Mouse (Mus musculus): ENCODE measurements around the gene Tenm4. TPM values are rescaled to one million over a fixed set of nuclear protein-coding genes. Genes with fewer than 3 reads are reported as not detected.

The Tenm4 gene
- polyA plus RNA-seq, 1 experiment from 2014 or later = 48.9 TPM

GRCm38 (mm10) chr7:96552292-96552860 is 381.3 kb downstream of the Tenm4 start:
- no peaks in the 10 kb centered on the region for H3K9me3 ChIP-seq (replicated peaks; ENCODE audit: control insufficient read depth, low read length)
- H3K4me2 ChIP-seq (ENCODE audit: low read length) = no peak overlapping the region
- no peak overlapping the region for H3K4me3 ChIP-seq (ENCODE audit: low read depth, low read length)
- no peak overlapping the region for H3K27ac ChIP-seq (ENCODE audit: low read depth, low read length)
- peaks cover 26% of the 10 kb centered on the region for H3K36me3 ChIP-seq (ENCODE audit: control insufficient read depth, insufficient read depth, low read length)
- H3K9ac ChIP-seq (ENCODE audit: low read length) = no peak overlapping the region
- ATAC-seq (no peak), DNase-seq (ENCODE audit: low spot score) (no peak)
- H3K27me3 ChIP-seq (replicated peaks; ENCODE audit: control insufficient read depth, insufficient read depth, low read length) = no peaks in the 10 kb centered on the region
- WGBS = 64% methylated on average over 7 of the region's 7 CpGs
- H3K4me1 ChIP-seq (ENCODE audit: control insufficient read depth, insufficient read depth, low read length) = peaks cover 16% of the 10 kb centered on the region

DNA sequence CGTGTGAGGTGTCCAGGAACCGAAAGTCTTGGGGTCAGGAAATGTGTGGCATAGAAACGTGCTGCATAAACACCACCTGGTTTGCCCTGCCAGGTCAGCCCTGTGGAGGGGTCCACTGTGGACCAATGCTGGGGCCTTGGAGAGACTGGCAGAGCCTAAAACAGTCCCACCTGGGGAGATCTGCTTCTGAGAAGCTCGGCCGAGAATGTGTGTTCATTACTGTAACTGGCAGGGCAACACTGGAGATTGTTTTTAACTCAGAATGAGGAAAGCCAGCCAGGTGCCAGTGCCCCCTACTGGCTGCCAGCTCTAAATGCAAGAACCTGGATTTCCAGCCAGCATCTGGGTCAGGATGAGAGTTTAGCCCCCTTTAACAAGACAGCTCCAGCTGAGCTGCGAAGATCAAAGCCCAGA is 383.2 kb downstream of the Tenm4 start:
- Histone ChIP-seq H3K4me1 (ENCODE audit: control insufficient read depth, insufficient read depth, low read length) (peaks cover 16% of the 10 kb centered on the region), H3K9me3 (replicated peaks; ENCODE audit: control insufficient read depth, low read length) (no peaks in the 10 kb centered on the region), H3K27ac (ENCODE audit: low read depth, low read length) (peak overlapping the region; percentile 10; the same call in 1 of the 2 replicates), H3K4me2 (ENCODE audit: low read length) (no peak overlapping the region), H3K27me3 (replicated peaks; ENCODE audit: control insufficient read depth, insufficient read depth, low read length) (no peaks in the 10 kb centered on the region), H3K36me3 (ENCODE audit: control insufficient read depth, insufficient read depth, low read length) (peaks cover 26% of the 10 kb centered on the region), H3K4me3 (ENCODE audit: low read depth, low read length) (no peak overlapping the region), H3K9ac (ENCODE audit: low read length) (no peak overlapping the region)
- ATAC-seq (peak; percentile 33), DNase-seq (ENCODE audit: low spot score) (peak; percentile 75)
- WGBS = 42% methylated on average over 6 of the region's 6 CpGs

DNA sequence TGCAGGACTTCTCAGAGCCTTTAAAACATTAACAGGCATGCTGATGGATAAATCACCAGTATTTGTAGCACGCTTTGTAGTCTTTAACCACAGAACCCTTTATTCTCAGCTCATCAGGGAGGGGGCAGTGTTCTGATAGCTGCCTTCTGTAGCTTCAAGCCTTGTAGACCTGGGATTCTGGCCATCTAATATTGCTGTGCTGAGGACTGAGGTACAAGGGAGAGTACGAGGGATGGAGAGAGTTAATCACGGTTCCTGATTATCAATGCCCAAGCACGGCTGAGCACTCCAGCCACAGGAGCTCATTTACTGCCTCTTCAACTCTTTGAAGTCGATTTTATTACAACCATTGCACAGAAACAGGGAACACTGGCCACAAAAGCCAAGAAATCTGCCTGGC is 384.2 kb downstream of the Tenm4 start:
- no peak overlapping the region for H3K9ac ChIP-seq (ENCODE audit: low read length)
- peak; percentile 71 for DNase-seq (ENCODE audit: low spot score)

GRCm38 (mm10) chr7:96556756-96557155 is 385.7 kb downstream of the Tenm4 start:
- peaks cover 7% of the 10 kb centered on the region for H3K36me3 ChIP-seq (ENCODE audit: control insufficient read depth, insufficient read depth, low read length)
- H3K9ac ChIP-seq (ENCODE audit: low read length) = no peak overlapping the region
- WGBS = 77% methylated on average over 5 of the region's 5 CpGs
- no peak overlapping the region for H3K4me3 ChIP-seq (ENCODE audit: low read depth, low read length)
- peaks cover 16% of the 10 kb centered on the region for H3K4me1 ChIP-seq (ENCODE audit: control insufficient read depth, insufficient read depth, low read length)
- H3K9me3 ChIP-seq (replicated peaks; ENCODE audit: control insufficient read depth, low read length) = no peaks in the 10 kb centered on the region
- DNase-seq (ENCODE audit: low spot score) (no peak), ATAC-seq (no peak)
- no peak overlapping the region for H3K4me2 ChIP-seq (ENCODE audit: low read length)
- H3K27ac ChIP-seq (ENCODE audit: low read depth, low read length) = no peak overlapping the region
- H3K27me3 ChIP-seq (replicated peaks; ENCODE audit: control insufficient read depth, insufficient read depth, low read length) = no peaks in the 10 kb centered on the region

More for the DNA sequence above, 384.2 kb downstream of the Tenm4 start:
- peak; percentile 47 for ATAC-seq
- Histone ChIP-seq H3K27ac (ENCODE audit: low read depth, low read length) (peak overlapping the region; percentile 48; the same call in 1 of the 2 replicates), H3K4me1 (ENCODE audit: control insufficient read depth, insufficient read depth, low read length) (peaks cover 16% of the 10 kb centered on the region), H3K36me3 (ENCODE audit: control insufficient read depth, insufficient read depth, low read length) (peaks cover 21% of the 10 kb centered on the region), H3K9me3 (replicated peaks; ENCODE audit: control insufficient read depth, low read length) (no peaks in the 10 kb centered on the region), H3K27me3 (replicated peaks; ENCODE audit: control insufficient read depth, insufficient read depth, low read length) (no peaks in the 10 kb centered on the region), H3K4me2 (ENCODE audit: low read length) (no peak overlapping the region), H3K4me3 (ENCODE audit: low read depth, low read length) (no peak overlapping the region)
- 7% methylated on average over 5 of the region's 5 CpGs for WGBS

GRCm38 (mm10) chr7:96562890-96563289 is 391.8 kb downstream of the Tenm4 start:
- WGBS = 84% methylated on average over 3 of the region's 3 CpGs
- Histone ChIP-seq H3K4me2 (ENCODE audit: low read length) (no peak overlapping the region), H3K4me3 (ENCODE audit: low read depth, low read length) (no peak overlapping the region), H3K27me3 (replicated peaks; ENCODE audit: control insufficient read depth, insufficient read depth, low read length) (no peaks in the 10 kb centered on the region), H3K27ac (ENCODE audit: low read depth, low read length) (no peak overlapping the region), H3K4me1 (ENCODE audit: control insufficient read depth, insufficient read depth, low read length) (0 out of 2 replicates have a peak, but pooled peaks cover 3% of the 10 kb centered on the region), H3K36me3 (ENCODE audit: control insufficient read depth, insufficient read depth, low read length) (no peaks in the 10 kb centered on the region; the same call in 1 of the 2 replicates), H3K9ac (ENCODE audit: low read length) (no peak overlapping the region), H3K9me3 (replicated peaks; ENCODE audit: control insufficient read depth, low read length) (no peaks in the 10 kb centered on the region)
- ATAC-seq (no peak), DNase-seq (ENCODE audit: low spot score) (no peak)

DNA sequence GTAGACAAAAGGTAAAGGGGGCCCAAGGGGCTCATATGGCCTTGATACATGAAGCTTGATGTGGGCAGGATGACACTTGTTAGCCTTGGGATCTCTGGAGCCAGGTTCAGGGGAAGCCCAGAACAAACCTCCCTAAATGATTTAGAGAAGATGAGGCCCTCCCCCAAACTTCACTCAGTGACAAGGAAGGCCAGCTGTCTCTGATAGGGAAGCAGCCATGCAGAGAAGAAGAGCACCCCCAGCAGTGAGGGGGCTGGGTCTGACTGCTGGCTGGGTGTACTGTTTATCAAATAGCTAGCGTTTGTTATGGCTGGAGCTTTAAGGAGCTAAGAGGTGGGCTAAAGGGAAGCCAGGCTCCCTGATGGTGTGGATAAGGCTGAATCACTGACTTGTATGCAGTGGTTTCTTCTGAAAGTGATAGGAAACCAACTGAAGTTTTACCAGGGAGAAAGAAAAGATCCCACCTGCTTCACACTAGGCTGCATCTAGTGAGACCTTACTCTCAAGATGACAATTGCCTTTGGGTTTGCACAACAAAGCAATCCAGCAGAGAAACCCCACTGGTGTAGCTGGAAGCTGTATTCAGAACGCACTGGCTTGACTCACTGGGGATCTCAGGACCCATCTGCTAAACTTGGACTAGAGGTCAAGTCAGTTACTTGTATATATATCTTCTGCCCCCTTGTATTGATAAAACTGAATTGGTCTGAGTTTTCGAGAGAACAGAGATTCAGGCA is 392.5 kb downstream of the Tenm4 start:
- H3K4me2 ChIP-seq (ENCODE audit: low read length) = no peak overlapping the region
- H3K27me3 ChIP-seq (replicated peaks; ENCODE audit: control insufficient read depth, insufficient read depth, low read length) = no peaks in the 10 kb centered on the region
- 0 out of 2 replicates have a peak, but pooled peaks cover 3% of the 10 kb centered on the region for H3K4me1 ChIP-seq (ENCODE audit: control insufficient read depth, insufficient read depth, low read length)
- H3K4me3 ChIP-seq (ENCODE audit: low read depth, low read length) = no peak overlapping the region
- no peaks in the 10 kb centered on the region for H3K9me3 ChIP-seq (replicated peaks; ENCODE audit: control insufficient read depth, low read length)
- no peaks in the 10 kb centered on the region; the same call in 1 of the 2 replicates for H3K36me3 ChIP-seq (ENCODE audit: control insufficient read depth, insufficient read depth, low read length)
- no peak overlapping the region for H3K9ac ChIP-seq (ENCODE audit: low read length)
- H3K27ac ChIP-seq (ENCODE audit: low read depth, low read length) = no peak overlapping the region
- DNase-seq (ENCODE audit: low spot score) (no peak), ATAC-seq (no peak)
- WGBS = 59% methylated on average over 3 of the region's 3 CpGs

GRCm38 (mm10) chr7:96565806-96566205 is 394.8 kb downstream of the Tenm4 start:
- ATAC-seq (peak; percentile 66; the same call in 1 of the 2 replicates), DNase-seq (ENCODE audit: low spot score) (peak; percentile 46)
- no peak overlapping the region for H3K4me2 ChIP-seq (ENCODE audit: low read length)
- H3K27me3 ChIP-seq (replicated peaks; ENCODE audit: control insufficient read depth, insufficient read depth, low read length) = no peaks in the 10 kb centered on the region
- no peak overlapping the region for H3K4me3 ChIP-seq (ENCODE audit: low read depth, low read length)
- H3K36me3 ChIP-seq (ENCODE audit: control insufficient read depth, insufficient read depth, low read length) = no peaks in the 10 kb centered on the region; the same call in 1 of the 2 replicates
- no peaks in the 10 kb centered on the region for H3K9me3 ChIP-seq (replicated peaks; ENCODE audit: control insufficient read depth, low read length)
- no peak overlapping the region; the same call in 1 of the 2 replicates for H3K27ac ChIP-seq (ENCODE audit: low read depth, low read length)
- 0 out of 2 replicates have a peak, but pooled peaks cover 3% of the 10 kb centered on the region for H3K4me1 ChIP-seq (ENCODE audit: control insufficient read depth, insufficient read depth, low read length)
- 47% methylated on average over 4 of the region's 4 CpGs for WGBS
- no peak overlapping the region for H3K9ac ChIP-seq (ENCODE audit: low read length)

DNA sequence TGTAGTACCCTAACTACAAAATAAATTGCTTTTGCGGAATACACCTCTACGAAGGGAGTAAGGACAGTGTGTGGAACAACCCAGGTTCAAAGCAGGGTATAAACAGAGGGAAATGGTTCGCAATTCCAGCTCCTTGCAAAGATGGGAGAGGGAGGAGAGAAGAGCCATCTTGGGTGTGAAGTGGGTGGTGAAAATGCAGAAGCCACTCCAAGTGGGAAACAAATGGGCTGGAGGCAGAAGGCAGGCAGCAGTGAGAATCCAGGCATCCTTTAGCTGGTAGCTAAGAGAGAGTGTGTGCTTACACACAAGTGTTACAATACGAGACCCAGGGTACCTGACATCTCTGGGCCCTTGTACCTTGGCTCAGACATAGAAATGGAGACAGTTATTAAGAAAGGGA is 395.2 kb downstream of the Tenm4 start:
- ATAC-seq = no peak
- no peak overlapping the region for H3K4me2 ChIP-seq (ENCODE audit: low read length)
- DNase-seq (ENCODE audit: low spot score) = no peak

GRCm38 (mm10) chr7:96568034-96568433 is 397.0 kb downstream of the Tenm4 start:
- 0 out of 2 replicates have a peak, but pooled peaks cover 3% of the 10 kb centered on the region for H3K4me1 ChIP-seq (ENCODE audit: control insufficient read depth, insufficient read depth, low read length)
- no peak overlapping the region for H3K4me3 ChIP-seq (ENCODE audit: low read depth, low read length)
- no peaks in the 10 kb centered on the region for H3K36me3 ChIP-seq (ENCODE audit: control insufficient read depth, insufficient read depth, low read length)
- H3K9me3 ChIP-seq (replicated peaks; ENCODE audit: control insufficient read depth, low read length) = no peaks in the 10 kb centered on the region
- 87% methylated on average over 3 of the region's 3 CpGs for WGBS
- H3K27ac ChIP-seq (ENCODE audit: low read depth, low read length) = no peak overlapping the region
- no peak overlapping the region for H3K9ac ChIP-seq (ENCODE audit: low read length)
- ATAC-seq (no peak), DNase-seq (ENCODE audit: low spot score) (no peak)
- no peaks in the 10 kb centered on the region for H3K27me3 ChIP-seq (replicated peaks; ENCODE audit: control insufficient read depth, insufficient read depth, low read length)
- H3K4me2 ChIP-seq (ENCODE audit: low read length) = no peak overlapping the region

More for the DNA sequence above, 395.2 kb downstream of the Tenm4 start:
- WGBS = 77% methylated on average over 4 of the region's 4 CpGs
- H3K9me3 ChIP-seq (replicated peaks; ENCODE audit: control insufficient read depth, low read length) = no peaks in the 10 kb centered on the region
- no peaks in the 10 kb centered on the region; the same call in 1 of the 2 replicates for H3K36me3 ChIP-seq (ENCODE audit: control insufficient read depth, insufficient read depth, low read length)
- H3K27ac ChIP-seq (ENCODE audit: low read depth, low read length) = peak overlapping the region; percentile 65
- no peaks in the 10 kb centered on the region for H3K27me3 ChIP-seq (replicated peaks; ENCODE audit: control insufficient read depth, insufficient read depth, low read length)
- H3K4me1 ChIP-seq (ENCODE audit: control insufficient read depth, insufficient read depth, low read length) = 0 out of 2 replicates have a peak, but pooled peaks cover 3% of the 10 kb centered on the region
- H3K9ac ChIP-seq (ENCODE audit: low read length) = no peak overlapping the region
- H3K4me3 ChIP-seq (ENCODE audit: low read depth, low read length) = no peak overlapping the region
